Mouse (Mus musculus) kidney, adult 11 months (tissue): ENCODE measurements around the gene Mtrr.
"Not testable (repeated sequence)": the region's sequence is repeated elsewhere in the genome, so short reads cannot be mapped to it uniquely, and the experiment has no call there.

Experiments used
- DNase-seq: peaks from one replicate; pipeline ENCODE4 v3.0.0; 2022

Mtrr gene

DNA sequence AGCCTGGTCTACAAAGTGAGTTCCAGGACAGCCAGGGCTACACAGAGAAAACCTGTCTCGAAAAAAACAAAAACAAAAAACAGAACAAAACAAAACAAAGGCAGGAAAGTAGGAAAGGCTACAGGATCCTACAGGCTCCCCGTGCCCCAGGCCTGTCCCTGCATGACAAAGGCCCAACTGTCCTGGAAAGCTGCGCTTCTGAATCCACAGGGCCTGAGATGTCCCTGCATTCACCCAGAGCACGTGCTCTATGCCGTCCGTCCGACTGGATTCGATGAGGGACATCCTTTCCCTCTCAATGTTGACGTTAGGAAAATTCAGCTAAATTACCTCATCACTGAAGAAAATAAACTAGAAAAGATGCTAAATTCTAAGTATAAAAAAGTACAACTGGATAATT lies 13.8 kb downstream of the Mtrr start:
- no peak for DNase-seq

DNA sequence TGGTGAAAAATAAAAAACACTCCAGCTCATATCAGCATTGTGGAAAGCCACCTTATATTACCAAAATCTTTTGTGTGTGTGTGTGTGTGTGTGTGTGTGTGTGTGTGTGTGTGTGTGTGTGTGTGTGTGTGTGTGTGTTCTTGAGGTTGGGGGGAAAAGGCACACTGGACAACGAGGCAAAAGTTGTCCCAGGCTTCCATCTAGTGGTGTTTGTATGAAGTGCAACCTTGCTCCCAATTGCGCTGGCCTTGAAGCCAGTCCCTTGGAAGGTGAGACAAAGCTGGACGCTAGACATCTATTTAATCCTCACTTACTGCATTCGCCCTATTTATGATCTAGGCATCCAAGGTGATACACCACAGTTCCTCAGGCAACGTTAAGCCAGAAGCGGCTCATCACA lies 28.6 kb downstream of the Mtrr start:
- DNase-seq = not testable (repeated sequence)
